Mouse (Mus musculus) embryonic facial prominence, embryonic 11.5 days (tissue): ENCODE data around the gene Tuba1c. TPM values are rescaled to one million over a fixed set of nuclear protein-coding genes. Genes with fewer than 3 reads are reported as not detected.

ENCODE experiments used
- ATAC-seq: fragments of 200-750 bp; cut with Nextera tagmentation; replicated peaks from 2 replicates; pipeline ENCODE4 v1.8.0; 2017; ENCODE audit warnings: low read depth; ENCODE audit not compliant: insufficient number of reproducible peaks, low FRiP score, low TSS enrichment
- DNase-seq: peaks from one replicate; pipeline ENCODE4 v3.0.0-alpha.2; 2015; ENCODE audit warnings: low spot score
- H3K27ac ChIP-seq: fragments of 300-500 bp; sonication (generic); replicated peaks from 2 replicates; pipeline ENCODE4 v1.5.1; 2014; ENCODE audit warnings: mild to moderate bottlenecking, low read depth, low read length, control low read depth
- H3K27me3 ChIP-seq: fragments of 300-500 bp; sonication (generic); 2 replicates; pipeline ENCODE4 v1.6.1; 2014; ENCODE audit warnings: mild to moderate bottlenecking, low read length, moderate library complexity, mixed read lengths; ENCODE audit not compliant: control insufficient read depth, insufficient read depth
- H3K36me3 ChIP-seq: fragments of 300-500 bp; sonication (generic); replicated peaks from 2 replicates; pipeline ENCODE4 v1.6.1; 2014; ENCODE audit warnings: low read depth, mild to moderate bottlenecking, low read length, moderate library complexity, mixed read lengths; ENCODE audit not compliant: control insufficient read depth, insufficient read depth
- H3K4me1 ChIP-seq: fragments of 300-500 bp; sonication (generic); 2 replicates; pipeline ENCODE4 v1.6.1; 2014; ENCODE audit warnings: low read length, mixed read lengths; ENCODE audit not compliant: control insufficient read depth, insufficient read depth
- H3K4me2 ChIP-seq: fragments of 300-500 bp; sonication (generic); 2 replicates; pipeline ENCODE4 v1.6.1; 2014; ENCODE audit warnings: low read depth, mild to moderate bottlenecking, control low read depth, low read length, moderate library complexity
- H3K4me3 ChIP-seq: fragments of 300-500 bp; sonication (generic); 2 replicates; pipeline ENCODE4 v1.5.1; 2014; ENCODE audit warnings: low read depth, low read length, control low read depth
- H3K9ac ChIP-seq: fragments of 300-500 bp; sonication (generic); replicated peaks from 2 replicates; pipeline ENCODE4 v1.6.1; 2014; ENCODE audit warnings: mild to moderate bottlenecking, control low read depth, low read length
- H3K9me3 ChIP-seq: fragments of 300-500 bp; sonication (generic); replicated peaks from 2 replicates; pipeline ENCODE4 v1.6.1; 2016; ENCODE audit warnings: mild to moderate bottlenecking, low read length, inconsistent platforms, mixed read lengths; ENCODE audit not compliant: control insufficient read depth
- WGBS: fragments of 180-500 bp; shearing (Covaris S2); extraction: QIAGEN DNeasy Blood & Tissue Kit; methylation state at CpG from one replicate; pipeline ENCODE4 v1.1.7; 2014; 5-methylcytosine and 5-hydroxymethylcytosine counted together
- polyA plus RNA-seq: library from polyadenylated mRNA; unstranded; fragments of >200 nt; fragmentation: Nextera tagmentation; extraction: Ambion mirVana; gene quantifications from 2 replicates; pipeline ENCODE4 v1.2.1, GENCODE M21; 2014

The Tuba1c gene
- polyA plus RNA-seq, 1 experiment from 2014 or later: 132 TPM

GRCm38 (mm10) chr15:98993093-98993793, 36.4 kb upstream of the Tuba1c start:
- no peaks in the 10 kb centered on the region for H3K27me3 ChIP-seq
- WGBS: 6% methylated on average over 35 of the region's 35 CpGs
- ATAC-seq (peak; percentile 87), DNase-seq (peak; percentile 95)
- no peaks in the 10 kb centered on the region for H3K36me3 ChIP-seq
- no peaks in the 10 kb centered on the region for H3K9me3 ChIP-seq
- no peaks in the 10 kb centered on the region; the same call in none of the 2 replicates for H3K4me1 ChIP-seq
- peak overlapping the region; percentile 24 for H3K4me3 ChIP-seq
- H3K9ac ChIP-seq: peak overlapping the region; percentile 69
- peak overlapping the region; percentile 68 for H3K27ac ChIP-seq
- peak overlapping the region; percentile 53 for H3K4me2 ChIP-seq

- no peaks in the 10 kb centered on the region for H3K36me3 ChIP-seq
- H3K9me3 ChIP-seq: no peaks in the 10 kb centered on the region
- ATAC-seq: no peak
- H3K27ac ChIP-seq: no peak overlapping the region
- no peak overlapping the region for H3K9ac ChIP-seq
- no peak overlapping the region for H3K4me2 ChIP-seq
- 3% methylated on average over 11 of the region's 11 CpGs for WGBS
- no peaks in the 10 kb centered on the region for H3K27me3 ChIP-seq
- peak; percentile 98 for DNase-seq
- no peaks in the 10 kb centered on the region; the same call in none of the 2 replicates for H3K4me1 ChIP-seq
- no peak overlapping the region for H3K4me3 ChIP-seq
Observed at GRCm38 (mm10) chr15:98993865-98994264, 35.8 kb upstream of the Tuba1c start.

- Histone ChIP-seq H3K4me2 (no peak overlapping the region), H3K27me3 (no peaks in the 10 kb centered on the region), H3K4me1 (no peaks in the 10 kb centered on the region; the same call in none of the 2 replicates), H3K9ac (no peak overlapping the region), H3K9me3 (no peaks in the 10 kb centered on the region), H3K27ac (no peak overlapping the region), H3K4me3 (no peak overlapping the region), H3K36me3 (no peaks in the 10 kb centered on the region)
- no peak for DNase-seq
- no peak for ATAC-seq
- WGBS: 85% methylated on average over 9 of the region's 9 CpGs
Observed at GRCm38 (mm10) chr15:98994957-98995520, 34.7 kb upstream of the Tuba1c start.

DNA sequence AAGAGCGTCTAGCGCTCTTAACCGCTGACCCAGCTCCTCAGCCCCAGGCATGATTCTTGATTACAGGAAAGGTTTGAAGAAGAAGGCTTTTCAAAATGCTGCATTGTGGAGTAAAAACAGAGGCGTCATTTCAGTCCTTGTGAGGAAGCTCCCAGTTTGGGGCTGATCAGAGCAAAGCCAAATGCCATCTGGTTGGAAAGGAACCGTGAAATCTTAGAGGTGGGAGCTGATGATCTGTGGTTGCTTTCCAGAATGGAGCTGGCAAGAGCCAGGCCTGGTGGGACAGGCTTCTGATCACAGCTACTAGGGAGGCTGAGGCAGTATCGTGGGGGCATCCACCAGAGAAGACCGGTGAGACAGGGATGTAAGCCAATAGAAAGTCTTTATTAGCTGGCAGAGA, 32.9 kb upstream of the Tuba1c start:
- Histone ChIP-seq H3K4me1 (no peaks in the 10 kb centered on the region; the same call in 1 of the 2 replicates), H3K9ac (no peak overlapping the region)
- no peak for DNase-seq

DNA sequence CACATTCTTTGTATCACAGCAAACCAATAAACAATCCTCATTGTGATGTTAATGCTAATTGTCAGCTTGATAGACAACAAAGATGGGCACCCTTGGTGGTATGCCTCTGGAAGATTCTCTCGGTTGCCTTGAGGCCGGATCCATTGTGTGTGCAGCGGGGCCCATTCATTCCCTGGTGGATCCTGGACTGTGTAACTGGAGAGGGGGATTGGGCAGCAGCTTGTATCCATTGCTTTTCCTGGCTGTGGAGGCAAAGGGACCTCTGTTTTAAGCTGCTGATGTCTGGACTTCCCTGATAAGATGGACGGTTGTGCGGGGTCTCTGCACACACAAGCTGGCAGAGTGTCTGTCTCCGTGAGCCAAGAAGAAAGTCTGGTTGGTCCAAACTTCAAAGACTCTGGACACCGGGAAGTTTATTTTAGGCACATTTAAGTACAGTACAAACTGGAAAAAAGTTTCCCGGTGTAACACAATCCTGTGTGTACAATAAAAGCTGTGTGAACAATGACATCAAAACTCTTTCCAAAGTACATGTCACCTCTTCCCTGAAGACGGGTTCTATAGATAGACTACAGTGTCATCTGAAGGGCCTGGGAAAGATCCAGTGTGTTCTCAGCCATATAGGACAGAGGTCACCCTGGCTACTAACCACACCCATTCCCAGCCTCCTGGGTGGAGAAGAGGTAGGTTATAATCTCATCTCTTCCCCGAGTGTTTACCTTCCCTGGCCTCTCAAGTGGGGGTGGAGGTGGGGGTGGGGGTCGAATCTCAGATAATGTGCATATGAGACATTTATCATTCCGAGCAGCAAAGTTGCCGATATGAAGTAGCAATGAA, 31.5 kb upstream of the Tuba1c start:
- no peaks in the 10 kb centered on the region for H3K27me3 ChIP-seq
- no peak overlapping the region for H3K9ac ChIP-seq
- no peaks in the 10 kb centered on the region for H3K9me3 ChIP-seq
- no peak overlapping the region for H3K4me3 ChIP-seq
- WGBS: 53% methylated on average over 13 of the region's 13 CpGs
- DNase-seq (no peak), ATAC-seq (no peak)
- no peaks in the 10 kb centered on the region for H3K36me3 ChIP-seq
- H3K4me2 ChIP-seq: no peak overlapping the region
- H3K27ac ChIP-seq: no peak overlapping the region
- no peaks in the 10 kb centered on the region; the same call in 1 of the 2 replicates for H3K4me1 ChIP-seq

More for the DNA sequence above, 32.9 kb upstream of the Tuba1c start:
- ATAC-seq: no peak
- H3K27me3 ChIP-seq: no peaks in the 10 kb centered on the region
- no peak overlapping the region for H3K4me2 ChIP-seq
- WGBS: 67% methylated on average over 7 of the region's 7 CpGs
- no peak overlapping the region for H3K4me3 ChIP-seq
- no peaks in the 10 kb centered on the region for H3K36me3 ChIP-seq
- H3K9me3 ChIP-seq: no peaks in the 10 kb centered on the region
- no peak overlapping the region for H3K27ac ChIP-seq

DNA sequence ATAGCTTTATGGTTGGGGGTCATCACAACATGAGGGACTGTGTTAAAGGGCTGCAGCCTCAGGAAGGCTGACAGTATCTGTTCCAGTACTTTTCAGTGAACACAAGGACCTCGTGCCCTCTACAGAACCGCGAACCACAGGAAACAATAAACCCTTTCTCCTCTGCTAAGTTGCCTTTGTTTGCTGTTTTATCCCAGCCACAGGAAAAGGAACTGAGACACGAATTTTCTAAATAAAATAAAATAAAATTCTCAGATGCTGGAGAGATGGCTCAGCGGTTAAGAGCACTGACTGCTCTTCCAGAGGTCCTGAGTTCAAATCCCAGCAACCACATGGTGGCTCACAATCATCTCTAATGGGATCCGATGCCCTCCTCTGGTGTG, 30.9 kb upstream of the Tuba1c start:
- no peak overlapping the region for H3K4me3 ChIP-seq
- H3K9me3 ChIP-seq: no peaks in the 10 kb centered on the region
- DNase-seq (no peak), ATAC-seq (no peak)
- no peak overlapping the region for H3K4me2 ChIP-seq
- no peaks in the 10 kb centered on the region for H3K4me1 ChIP-seq
- no peaks in the 10 kb centered on the region for H3K36me3 ChIP-seq
- no peaks in the 10 kb centered on the region for H3K27me3 ChIP-seq
- H3K9ac ChIP-seq: no peak overlapping the region
- H3K27ac ChIP-seq: no peak overlapping the region
- WGBS: 36% methylated on average over 6 of the region's 6 CpGs

DNA sequence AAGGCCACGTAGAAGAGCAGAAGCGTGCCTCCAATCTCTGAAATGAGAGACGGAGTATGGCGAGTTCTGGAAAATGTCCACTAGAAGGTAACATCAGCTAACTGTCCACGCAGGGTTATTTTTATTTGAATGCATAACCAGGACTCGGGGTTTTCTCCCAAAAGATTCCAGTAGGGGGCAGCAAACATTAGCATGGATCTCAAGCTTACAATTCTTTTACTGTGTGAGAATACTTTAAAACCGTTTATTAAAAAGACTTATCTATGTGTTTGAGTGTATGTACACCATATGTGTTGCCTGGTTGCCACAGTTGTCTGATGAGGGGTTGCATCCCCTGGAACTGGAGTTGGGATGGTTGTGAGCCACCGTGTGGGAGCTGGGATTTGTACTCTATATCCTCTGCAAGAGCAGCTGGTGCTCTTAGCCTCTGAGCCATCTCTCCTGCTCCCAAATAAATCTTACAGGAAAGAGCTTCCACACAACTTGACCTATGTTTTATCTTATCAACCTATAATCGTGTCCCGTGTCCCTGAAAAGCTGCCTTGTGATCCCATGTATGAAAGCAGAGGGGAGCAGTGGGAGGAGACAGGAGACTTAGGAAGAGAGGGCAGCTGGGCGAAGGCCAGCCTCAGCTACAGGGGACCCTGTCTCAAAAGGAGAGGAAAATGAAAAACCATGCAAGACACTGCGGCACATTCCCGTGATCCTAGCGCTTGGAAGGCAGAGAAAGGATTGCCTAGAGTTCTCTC, 29.0 kb upstream of the Tuba1c start:
- no peaks in the 10 kb centered on the region for H3K27me3 ChIP-seq
- no peaks in the 10 kb centered on the region for H3K9me3 ChIP-seq
- no peak overlapping the region for H3K27ac ChIP-seq
- ATAC-seq (no peak), DNase-seq (peak; percentile 88)
- 35% methylated on average over 14 of the region's 14 CpGs for WGBS
- no peaks in the 10 kb centered on the region for H3K36me3 ChIP-seq
- no peak overlapping the region for H3K9ac ChIP-seq
- no peaks in the 10 kb centered on the region for H3K4me1 ChIP-seq
- H3K4me2 ChIP-seq: no peak overlapping the region
- H3K4me3 ChIP-seq: no peak overlapping the region
